ENCODE assay signal across 22 mouse cellular contexts in genomic region chr10:68189847-68190246, GRCm38 (mm10).
DNase-seq lines count a peak whose midpoint lies in the region; ATAC-seq and TF ChIP-seq lines count a peak whose summit lies in the region.
"Had no signal": no experiment of that assay in that cellular context is flagged by ENCODE, and none has a peak within 500 bp of the region (broad histone marks: within the 10 kb centered on the region; RNA-seq: fewer than 3 reads in every experiment).

No protein-coding gene starts in this region.

- TF ChIP-seq CTCF in midbrain, postnatal 0 days (IDR thresholded peaks at IDR 0.05) = no peak

- peaks cover 12% of the 10 kb centered on the region for H3K4me1 ChIP-seq in intestine, embryonic 14.5 days (replicated peaks; ENCODE audit: control insufficient read depth, insufficient read depth, low read length)
- peaks cover 12% of the 10 kb centered on the region for H3K4me1 ChIP-seq in intestine, embryonic 16.5 days (ENCODE audit: control insufficient read depth, insufficient read depth, low read length)
- H3K4me1 ChIP-seq in midbrain, embryonic 13.5 days (replicated peaks) = peaks cover 34% of the 10 kb centered on the region
- H3K4me1 ChIP-seq in midbrain, postnatal 0 days (ENCODE audit: insufficient read depth, low read length) = no peaks in the 10 kb centered on the region; the same call in 1 of the 2 replicates

- H3K9ac ChIP-seq in intestine, embryonic 14.5 days (ENCODE audit: low read length) = no peak overlapping the region
- H3K9ac ChIP-seq in intestine, embryonic 16.5 days (ENCODE audit: low read depth, low read length) = no peak overlapping the region
- H3K9ac ChIP-seq in midbrain, embryonic 13.5 days (replicated peaks) = no peak overlapping the region
- H3K9ac ChIP-seq in midbrain, postnatal 0 days (replicated peaks; ENCODE audit: low read length, poor library complexity, severe bottlenecking) = no peak overlapping the region
- H3K9ac ChIP-seq: heart, embryonic 13.5 days; liver, embryonic 13.5 days; midbrain, embryonic 12.5 days had no signal

- DNase-seq in cerebellum, postnatal 10 days = peak; percentile 58 to 66
- peak; percentile 33 for DNase-seq in intestine, embryonic 14.5 days (ENCODE audit: low spot score)
- DNase-seq in midbrain, postnatal 0 days (ENCODE audit: low spot score) = no peak
- DNase-seq: adrenal gland, postnatal 14 days; cerebellum, adult 18-20 months; heart, postnatal 10 days; kidney, adult 9 months; kidney, postnatal 25 days; liver, embryonic 13.5 days; lung, adult 18-20 months; lung, postnatal 4 days had no signal

- H3K27ac ChIP-seq in intestine, embryonic 14.5 days (ENCODE audit: low read depth) = no peak overlapping the region
- H3K27ac ChIP-seq in intestine, embryonic 16.5 days (ENCODE audit: low read length) = no peak overlapping the region
- 0 out of 2 replicates have a peak overlapping the region, but pooled peaks have one; percentile 19 for H3K27ac ChIP-seq in midbrain, embryonic 13.5 days
- no peak overlapping the region for H3K27ac ChIP-seq in midbrain, postnatal 0 days (ENCODE audit: low read depth, low read length)
- H3K27ac ChIP-seq: heart, embryonic 13.5 days; liver, embryonic 13.5 days; midbrain, embryonic 12.5 days had no signal

- H3K9me3 ChIP-seq in intestine, embryonic 14.5 days (ENCODE audit: control insufficient read depth, low read length) = no peaks in the 10 kb centered on the region
- H3K9me3 ChIP-seq in intestine, embryonic 16.5 days (ENCODE audit: control insufficient read depth, low read length) = no peaks in the 10 kb centered on the region
- no peaks in the 10 kb centered on the region for H3K9me3 ChIP-seq in midbrain, embryonic 13.5 days
- no peaks in the 10 kb centered on the region for H3K9me3 ChIP-seq in midbrain, postnatal 0 days (ENCODE audit: low read length)
- H3K9me3 ChIP-seq: heart, embryonic 13.5 days; liver, embryonic 13.5 days; megakaryocyte, embryonic 14.5 days; midbrain, embryonic 12.5 days had no signal

- H3K4me3 ChIP-seq in intestine, embryonic 14.5 days (ENCODE audit: low read depth, low read length) = no peak overlapping the region
- no peak overlapping the region for H3K4me3 ChIP-seq in intestine, embryonic 16.5 days (ENCODE audit: low read length)
- no peak overlapping the region for H3K4me3 ChIP-seq in midbrain, embryonic 13.5 days (replicated peaks)
- no peak overlapping the region for H3K4me3 ChIP-seq in midbrain, postnatal 0 days (ENCODE audit: low read depth, low read length)
- H3K4me3 ChIP-seq: heart, embryonic 13.5 days; liver, embryonic 13.5 days; megakaryocyte, embryonic 14.5 days; midbrain, embryonic 12.5 days had no signal

- H3K27me3 ChIP-seq in intestine, embryonic 14.5 days (replicated peaks; ENCODE audit: control insufficient read depth, insufficient read depth, low read length) = no peaks in the 10 kb centered on the region
- H3K27me3 ChIP-seq in intestine, embryonic 16.5 days (replicated peaks; ENCODE audit: control insufficient read depth, insufficient read depth, low read length) = no peaks in the 10 kb centered on the region
- no peaks in the 10 kb centered on the region for H3K27me3 ChIP-seq in midbrain, embryonic 13.5 days
- no peaks in the 10 kb centered on the region for H3K27me3 ChIP-seq in midbrain, postnatal 0 days (ENCODE audit: insufficient read depth, low read length)
- H3K27me3 ChIP-seq: heart, embryonic 13.5 days; liver, embryonic 13.5 days; megakaryocyte, embryonic 14.5 days; midbrain, embryonic 12.5 days had no signal

- H3K4me2 ChIP-seq in intestine, embryonic 14.5 days (ENCODE audit: low read length) = no peak overlapping the region
- no peak overlapping the region for H3K4me2 ChIP-seq in intestine, embryonic 16.5 days (ENCODE audit: low read depth, low read length)
- no peak overlapping the region for H3K4me2 ChIP-seq in midbrain, embryonic 13.5 days (replicated peaks)
- H3K4me2 ChIP-seq in midbrain, postnatal 0 days (ENCODE audit: low read depth, low read length, poor library complexity, severe bottlenecking) = no peak overlapping the region
- H3K4me2 ChIP-seq: heart, embryonic 13.5 days; liver, embryonic 13.5 days; midbrain, embryonic 12.5 days had no signal

- 76% methylated on average over 3 of the region's 3 CpGs for WGBS in intestine, embryonic 14.5 days
- 87% methylated on average over 3 of the region's 3 CpGs for WGBS in intestine, embryonic 16.5 days
- 73% methylated on average over 3 of the region's 3 CpGs for WGBS in midbrain, embryonic 13.5 days
- WGBS in midbrain, postnatal 0 days = 51% methylated on average over 3 of the region's 3 CpGs

- ATAC-seq in cerebellum, adult (ENCODE audit: insufficient number of reproducible peaks, low FRiP score, low TSS enrichment) = no peak
- ATAC-seq in intestine, embryonic 14.5 days (replicated peaks; ENCODE audit: low FRiP score, low TSS enrichment, low read depth) = no peak
- no peak for ATAC-seq in intestine, embryonic 16.5 days
- ATAC-seq in midbrain, embryonic 13.5 days = no peak
- no peak for ATAC-seq in midbrain, postnatal 0 days (ENCODE audit: low FRiP score)
- no peak for ATAC-seq in frontal cortex, adult (ENCODE audit: low TSS enrichment)
- ATAC-seq: forebrain, embryonic 14.5 days; hindbrain, embryonic 16.5 days; intestine, postnatal 0 days; lung, postnatal 0 days had no signal

- peaks cover 20% of the 10 kb centered on the region for H3K36me3 ChIP-seq in intestine, embryonic 14.5 days (ENCODE audit: control insufficient read depth, insufficient read depth, low read length)
- 0 out of 2 replicates have a peak, but pooled peaks cover 3% of the 10 kb centered on the region for H3K36me3 ChIP-seq in intestine, embryonic 16.5 days (ENCODE audit: control insufficient read depth, insufficient read depth, low read length)
- peaks cover 9% of the 10 kb centered on the region for H3K36me3 ChIP-seq in midbrain, embryonic 13.5 days
- no peaks in the 10 kb centered on the region for H3K36me3 ChIP-seq in midbrain, postnatal 0 days (ENCODE audit: insufficient read depth, low read length)
